Mouse (Mus musculus) intestine, postnatal 0 days (tissue): ENCODE data around the gene Gm40193. TPM values are rescaled to one million over a fixed set of nuclear protein-coding genes. Genes with fewer than 3 reads are reported as not detected.
"Not testable (repeated sequence)": the region's sequence is repeated elsewhere in the genome, so short reads cannot be mapped to it uniquely, and the experiment has no call there.

Experiments used
- ATAC-seq: fragments of 200-750 bp; cut with Nextera tagmentation; 2 replicates; pipeline ENCODE4 v1.8.0; 2017; ENCODE audit warnings: mild to moderate bottlenecking, moderate TSS enrichment, moderate library complexity
- H3K27ac ChIP-seq: fragments of 300-500 bp; sonication (generic); 2 replicates; pipeline ENCODE4 v1.5.1; 2014; ENCODE audit warnings: mild to moderate bottlenecking, low read depth, low read length, moderate library complexity
- H3K27me3 ChIP-seq: fragments of 300-500 bp; sonication (generic); replicated peaks from 2 replicates; pipeline ENCODE4 v1.6.1; 2014; ENCODE audit warnings: low read length, mixed read lengths; ENCODE audit not compliant: control insufficient read depth, insufficient read depth
- H3K36me3 ChIP-seq: fragments of 300-500 bp; sonication (generic); 2 replicates; pipeline ENCODE4 v1.6.1; 2014; ENCODE audit warnings: mild to moderate bottlenecking, moderate library complexity; ENCODE audit not compliant: control insufficient read depth, insufficient read depth
- H3K4me1 ChIP-seq: fragments of 300-500 bp; sonication (generic); replicated peaks from 2 replicates; pipeline ENCODE4 v1.6.1; 2014; ENCODE audit warnings: antibody characterized with exemption, low read length, mixed read lengths; ENCODE audit not compliant: control insufficient read depth, insufficient read depth
- H3K4me2 ChIP-seq: fragments of 300-500 bp; sonication (generic); replicated peaks from 2 replicates; pipeline ENCODE4 v1.6.1; 2014; ENCODE audit warnings: low read depth, mild to moderate bottlenecking, moderate library complexity
- H3K4me3 ChIP-seq: fragments of 300-500 bp; sonication (generic); 2 replicates; pipeline ENCODE4 v1.5.1; 2014; ENCODE audit warnings: low read depth, low read length
- H3K9ac ChIP-seq: fragments of 300-500 bp; sonication (generic); 2 replicates; pipeline ENCODE4 v1.6.1; 2014; ENCODE audit warnings: mild to moderate bottlenecking, low read depth, low read length
- H3K9me3 ChIP-seq: fragments of 300-500 bp; sonication (generic); 2 replicates; pipeline ENCODE4 v1.6.1; 2016; ENCODE audit warnings: mixed run types; ENCODE audit not compliant: control insufficient read depth
- CTCF ChIP-seq: sonication (generic); IDR thresholded peaks from 2 replicates; pipeline ENCODE4 v1.5.1; 2016; ENCODE audit warnings: low read depth, mild to moderate bottlenecking, control low read depth, antibody characterized with exemption, moderate library complexity
- WGBS: fragments of 180-500 bp; shearing (Covaris S2); extraction: QIAGEN DNeasy Blood & Tissue Kit; methylation state at CpG from one replicate; pipeline ENCODE4 v1.1.7; 2014; 5-methylcytosine and 5-hydroxymethylcytosine counted together
- polyA plus RNA-seq: library from polyadenylated mRNA; unstranded; fragments of >200 nt; fragmentation: Nextera tagmentation; extraction: Ambion mirVana; gene quantifications from 2 replicates; pipeline ENCODE4 v1.2.1, GENCODE M21; 2015

Gene Gm40193
- polyA plus RNA-seq, 1 experiment from 2014 or later = not detected

DNA sequence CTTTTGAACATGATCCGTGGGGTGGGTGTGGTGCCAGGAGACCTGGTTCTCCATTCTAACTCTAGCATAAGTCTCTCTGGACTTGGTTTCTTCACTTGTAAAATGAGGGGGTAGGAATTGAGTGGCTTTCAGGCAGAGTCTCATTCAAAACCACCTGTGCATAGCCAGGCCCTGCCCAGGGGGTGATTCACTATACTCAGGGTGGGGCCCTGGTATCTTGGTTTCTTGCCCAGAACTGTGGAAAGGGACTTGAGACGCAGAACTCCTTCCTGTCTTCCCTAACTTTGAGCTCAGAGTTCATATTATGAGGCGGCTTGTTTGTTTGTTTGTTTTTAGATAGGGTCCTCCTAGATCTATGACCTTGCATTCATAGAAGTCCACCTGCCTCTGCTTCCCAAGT lies 44.5 kb upstream of the Gm40193 start:
- H3K27me3 ChIP-seq = no peaks in the 10 kb centered on the region
- H3K9ac ChIP-seq = no peak overlapping the region
- no peak overlapping the region for H3K4me3 ChIP-seq
- H3K36me3 ChIP-seq = no peaks in the 10 kb centered on the region
- TF ChIP-seq CTCF = no peak
- 39% methylated on average over 3 of the region's 3 CpGs for WGBS
- peaks cover 13% of the 10 kb centered on the region for H3K4me1 ChIP-seq
- H3K9me3 ChIP-seq = no peaks in the 10 kb centered on the region
- H3K4me2 ChIP-seq = no peak overlapping the region
- ATAC-seq = peak; percentile 32; the same call in 1 of the 2 replicates
- H3K27ac ChIP-seq = no peak overlapping the region

DNA sequence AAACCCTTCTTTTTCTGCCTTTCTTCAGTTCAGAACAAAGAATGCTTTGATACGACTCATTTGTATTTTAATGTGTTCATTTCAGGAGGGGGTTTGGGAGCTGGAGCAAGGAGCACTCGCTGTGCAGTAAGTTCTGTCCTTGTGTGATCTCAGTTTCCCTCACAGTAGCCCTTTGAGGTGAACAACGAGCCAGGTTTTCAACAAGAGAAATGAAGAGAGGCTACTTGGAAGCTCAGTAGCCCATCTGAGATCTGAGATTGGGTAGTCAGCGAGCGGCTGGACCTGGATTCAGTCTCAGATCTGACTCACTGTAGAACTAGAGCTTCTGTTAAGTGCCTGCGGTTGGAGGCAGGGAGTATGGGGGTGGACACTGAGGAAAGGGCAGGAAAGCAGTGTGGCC lies 41.1 kb upstream of the Gm40193 start:
- Histone ChIP-seq H3K9ac (no peak overlapping the region), H3K4me3 (no peak overlapping the region), H3K4me1 (peaks cover 13% of the 10 kb centered on the region; the same call in 1 of the 2 replicates), H3K27ac (no peak overlapping the region), H3K36me3 (no peaks in the 10 kb centered on the region), H3K27me3 (no peaks in the 10 kb centered on the region), H3K9me3 (no peaks in the 10 kb centered on the region), H3K4me2 (no peak overlapping the region)
- no peak for ATAC-seq
- 81% methylated on average over 6 of the region's 6 CpGs for WGBS
- no peak for TF ChIP-seq CTCF

DNA sequence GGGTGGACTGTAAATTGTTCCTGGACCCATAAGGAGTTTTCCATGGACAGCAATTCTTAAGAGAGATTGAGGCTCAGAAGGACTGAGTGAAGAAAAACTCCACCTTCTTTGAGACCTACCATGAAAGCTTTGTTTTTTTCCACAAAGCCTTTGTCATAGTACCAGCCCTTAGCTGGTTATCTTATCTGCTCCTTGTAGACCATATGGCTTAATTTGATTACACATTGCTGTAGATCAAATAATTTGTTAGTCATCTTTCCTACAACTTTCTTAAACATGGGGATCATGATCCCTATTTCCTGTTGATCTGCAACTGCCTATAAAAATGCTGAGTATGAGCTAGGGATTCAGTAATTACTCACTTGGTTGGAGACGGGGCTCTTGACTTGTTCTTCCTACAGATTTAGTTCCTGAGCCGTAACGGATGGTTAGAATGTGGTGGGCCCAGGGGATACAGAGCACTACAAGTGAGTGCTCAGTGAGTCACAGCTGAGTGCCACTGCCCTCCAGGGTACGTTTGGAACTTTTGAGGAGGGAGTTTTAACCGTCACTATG lies 39.7 kb upstream of the Gm40193 start:
- H3K9me3 ChIP-seq = no peaks in the 10 kb centered on the region
- H3K27me3 ChIP-seq = no peaks in the 10 kb centered on the region
- H3K27ac ChIP-seq = no peak overlapping the region
- no peak overlapping the region for H3K9ac ChIP-seq
- no peak overlapping the region for H3K4me3 ChIP-seq
- no peak for ATAC-seq
- H3K4me1 ChIP-seq = 0 out of 2 replicates have a peak, but pooled peaks cover 3% of the 10 kb centered on the region
- WGBS = 40% methylated on average over 5 of the region's 5 CpGs
- no peak for TF ChIP-seq CTCF
- no peak overlapping the region for H3K4me2 ChIP-seq
- peaks cover 7% of the 10 kb centered on the region; the same call in 1 of the 2 replicates for H3K36me3 ChIP-seq

DNA sequence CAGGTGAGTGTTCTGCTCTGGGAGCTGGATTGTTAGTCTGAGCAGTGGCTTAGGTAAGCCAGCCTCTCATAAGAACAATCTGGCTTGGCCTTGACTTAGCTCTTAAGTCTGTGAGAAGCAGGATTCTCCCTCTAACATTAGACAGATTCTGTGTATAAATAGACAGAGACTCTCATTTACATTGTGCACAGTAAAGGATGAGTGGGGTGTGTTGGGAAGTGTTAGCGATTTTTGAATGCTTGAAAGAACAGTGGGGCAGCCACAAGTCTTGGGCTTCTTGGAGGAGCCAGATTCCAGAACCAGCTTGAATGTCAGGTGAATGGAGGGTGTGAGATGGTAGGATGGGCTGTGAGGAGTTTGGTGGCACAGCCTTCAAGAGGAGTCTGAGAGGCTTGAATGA lies 38.9 kb upstream of the Gm40193 start:
- no peak overlapping the region for H3K27ac ChIP-seq
- H3K4me1 ChIP-seq = no peaks in the 10 kb centered on the region
- H3K9me3 ChIP-seq = no peaks in the 10 kb centered on the region
- no peak overlapping the region for H3K4me3 ChIP-seq
- no peak for ATAC-seq
- H3K27me3 ChIP-seq = no peaks in the 10 kb centered on the region
- H3K36me3 ChIP-seq = peaks cover 13% of the 10 kb centered on the region; the same call in 1 of the 2 replicates
- H3K4me2 ChIP-seq = no peak overlapping the region
- 72% methylated on average over 1 of the region's 1 CpGs for WGBS
- no peak for TF ChIP-seq CTCF
- H3K9ac ChIP-seq = no peak overlapping the region

DNA sequence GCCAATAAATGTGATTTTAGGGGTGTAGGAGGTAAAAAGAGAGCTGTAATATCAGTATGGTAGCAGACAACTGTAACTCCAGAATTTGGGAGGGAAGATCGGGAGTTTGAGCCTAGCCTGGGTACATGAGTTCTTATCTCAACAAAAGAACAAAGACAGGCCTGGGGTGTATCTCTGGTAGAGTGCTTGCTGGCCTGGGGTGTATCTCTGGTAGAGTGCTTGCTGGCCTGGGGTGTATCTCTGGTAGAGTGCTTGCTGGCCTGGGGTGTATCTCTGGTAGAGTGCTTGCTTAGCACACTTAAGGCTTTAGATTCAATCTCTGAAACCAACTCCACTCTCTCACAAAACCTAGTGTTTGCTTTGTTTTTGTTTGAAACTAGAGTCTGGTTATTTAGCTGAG lies 37.9 kb upstream of the Gm40193 start:
- H3K4me3 ChIP-seq, H3K4me1 ChIP-seq, ATAC-seq, H3K27me3 ChIP-seq, H3K4me2 ChIP-seq, H3K9ac ChIP-seq, H3K9me3 ChIP-seq, H3K27ac ChIP-seq: not testable (repeated sequence)
- 87% methylated on average over 1 of the region's 1 CpGs for WGBS
- H3K36me3 ChIP-seq = peaks cover 13% of the 10 kb centered on the region; the same call in 1 of the 2 replicates

DNA sequence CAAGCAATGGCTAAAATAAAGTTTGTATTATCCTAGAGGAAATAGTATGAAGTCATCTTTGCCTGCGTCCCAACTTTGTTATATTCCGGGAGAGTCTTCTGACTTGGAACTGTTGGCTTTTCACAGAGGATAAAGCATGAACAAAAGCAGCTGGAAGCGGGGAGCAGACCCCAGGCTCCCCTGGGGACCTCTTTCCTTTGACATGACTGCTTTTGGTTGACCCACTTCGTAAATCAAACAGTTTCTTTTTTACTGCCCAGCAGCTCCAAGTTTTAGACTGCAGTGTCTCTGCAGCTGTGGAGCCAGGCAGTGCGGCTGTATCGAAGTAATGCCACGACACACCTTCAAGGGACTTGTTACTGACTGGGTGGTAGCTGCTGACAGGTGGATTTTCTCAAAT lies 33.8 kb upstream of the Gm40193 start:
- H3K9ac ChIP-seq = no peak overlapping the region
- no peaks in the 10 kb centered on the region for H3K27me3 ChIP-seq
- WGBS = 68% methylated on average over 7 of the region's 7 CpGs
- H3K9me3 ChIP-seq = no peaks in the 10 kb centered on the region
- H3K4me1 ChIP-seq = no peaks in the 10 kb centered on the region
- ATAC-seq = no peak
- peaks cover 13% of the 10 kb centered on the region; the same call in 1 of the 2 replicates for H3K36me3 ChIP-seq
- H3K4me2 ChIP-seq = no peak overlapping the region
- no peak for TF ChIP-seq CTCF
- H3K4me3 ChIP-seq = no peak overlapping the region
- H3K27ac ChIP-seq = no peak overlapping the region; the same call in 1 of the 2 replicates
